Comparison of ENCODE assay signal across 14 mouse cellular contexts in the genomic region with DNA sequence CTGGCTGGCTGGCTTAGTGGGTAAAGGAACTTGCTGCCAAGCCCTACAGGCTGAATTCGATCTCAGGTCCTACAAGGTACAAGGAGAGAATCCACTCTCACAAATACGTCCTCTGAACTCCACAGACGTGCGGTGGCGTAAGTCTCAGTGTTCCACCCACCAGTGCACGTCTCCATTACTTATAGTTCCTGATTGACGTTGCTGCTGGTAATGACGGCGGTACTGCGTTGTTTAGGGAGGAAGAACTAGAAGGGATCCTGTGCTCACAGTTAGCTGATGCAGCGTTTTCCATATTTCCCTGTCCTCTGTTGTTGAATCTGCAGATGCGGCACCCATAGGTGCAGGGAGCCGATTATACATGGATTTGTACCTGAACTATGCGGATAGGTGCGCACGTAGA. TPM values are rescaled to one million over a fixed set of nuclear protein-coding genes. Genes with fewer than 3 reads are reported as not detected.
DNase-seq lines count a peak whose midpoint lies in the region; ATAC-seq lines count a peak whose summit lies in the region.
"Had no signal": no experiment of that assay in that cellular context is flagged by ENCODE, and none has a peak within 500 bp of the region (broad histone marks: within the 10 kb centered on the region; RNA-seq: fewer than 3 reads in every experiment).

No protein-coding gene starts in this region.

- H3K4me3 ChIP-seq in heart, embryonic 10.5 days = no peak overlapping the region
- H3K4me3 ChIP-seq in liver, embryonic 12.5 days = no peak overlapping the region
- no peak overlapping the region for H3K4me3 ChIP-seq in liver, embryonic 11.5 days (ENCODE audit: low read depth, low read length)
- no peak overlapping the region for H3K4me3 ChIP-seq in embryonic facial prominence, embryonic 12.5 days
- H3K4me3 ChIP-seq in liver, embryonic 15.5 days (replicated peaks) = no peak overlapping the region
- H3K4me3 ChIP-seq in hindbrain, embryonic 14.5 days (replicated peaks; ENCODE audit: low read length) = no peak overlapping the region

- H3K9me3 ChIP-seq in heart, embryonic 10.5 days = no peaks in the 10 kb centered on the region
- no peaks in the 10 kb centered on the region for H3K9me3 ChIP-seq in liver, embryonic 12.5 days (replicated peaks)
- no peaks in the 10 kb centered on the region for H3K9me3 ChIP-seq in liver, embryonic 11.5 days (ENCODE audit: control insufficient read depth, low read length)
- H3K9me3 ChIP-seq in embryonic facial prominence, embryonic 12.5 days = no peaks in the 10 kb centered on the region
- no peaks in the 10 kb centered on the region for H3K9me3 ChIP-seq in liver, embryonic 15.5 days (replicated peaks)
- H3K9me3 ChIP-seq in hindbrain, embryonic 14.5 days (ENCODE audit: control insufficient read depth, low read length) = no peaks in the 10 kb centered on the region

- no peak for ATAC-seq in liver, embryonic 12.5 days
- no peak for ATAC-seq in liver, embryonic 11.5 days (replicated peaks; ENCODE audit: low FRiP score)
- no peak for ATAC-seq in embryonic facial prominence, embryonic 12.5 days (ENCODE audit: insufficient number of reproducible peaks, insufficient read depth, low FRiP score, low TSS enrichment)
- ATAC-seq in liver, embryonic 15.5 days (ENCODE audit: insufficient read depth) = no peak
- ATAC-seq in hindbrain, embryonic 14.5 days (ENCODE audit: low FRiP score) = no peak
- ATAC-seq: hindbrain, postnatal 0 days had no signal

- intact Hi-C loops in heart, postnatal 14 days (cut with DNase I) = no loop called here

- DNase-seq in heart, embryonic 10.5 days (ENCODE audit: low spot score) = no peak
- no peak for DNase-seq in heart, postnatal 14 days
- no peak for DNase-seq in liver, embryonic 11.5 days (ENCODE audit: low spot score)
- DNase-seq in hindbrain, embryonic 14.5 days (ENCODE audit: low spot score) = no peak
- DNase-seq: adrenal gland, postnatal 10 days; B cell, adult 2 months; cerebellum, postnatal 10 days; layer of hippocampus, adult 9-11 months had no signal

- no peak overlapping the region for H3K9ac ChIP-seq in liver, embryonic 12.5 days
- H3K9ac ChIP-seq in liver, embryonic 11.5 days (ENCODE audit: low read depth, low read length) = no peak overlapping the region
- no peak overlapping the region for H3K9ac ChIP-seq in embryonic facial prominence, embryonic 12.5 days
- H3K9ac ChIP-seq in liver, embryonic 15.5 days = no peak overlapping the region
- no peak overlapping the region for H3K9ac ChIP-seq in hindbrain, embryonic 14.5 days

- H3K4me2 ChIP-seq in liver, embryonic 12.5 days = no peak overlapping the region
- no peak overlapping the region for H3K4me2 ChIP-seq in liver, embryonic 11.5 days
- H3K4me2 ChIP-seq in embryonic facial prominence, embryonic 12.5 days (replicated peaks) = no peak overlapping the region
- H3K4me2 ChIP-seq in liver, embryonic 15.5 days = no peak overlapping the region
- no peak overlapping the region for H3K4me2 ChIP-seq in hindbrain, embryonic 14.5 days (replicated peaks)

- WGBS in heart, embryonic 10.5 days = 94% methylated on average over 16 of the region's 16 CpGs
- WGBS in liver, embryonic 12.5 days (ENCODE audit: insufficient replicate concordance) = 84% methylated on average over 16 of the region's 16 CpGs
- WGBS in liver, embryonic 11.5 days = 86% methylated on average over 16 of the region's 16 CpGs
- WGBS in embryonic facial prominence, embryonic 12.5 days = 91% methylated on average over 16 of the region's 16 CpGs
- 74% methylated on average over 16 of the region's 16 CpGs for WGBS in liver, embryonic 15.5 days (ENCODE audit: insufficient replicate concordance)
- WGBS in hindbrain, embryonic 14.5 days = 94% methylated on average over 16 of the region's 16 CpGs

- H3K27ac ChIP-seq in heart, embryonic 10.5 days = peak overlapping the region; percentile 18; the same call in 1 of the 2 replicates
- 0 out of 2 replicates have a peak overlapping the region, but pooled peaks have one; percentile 28 for H3K27ac ChIP-seq in liver, embryonic 12.5 days
- no peak overlapping the region for H3K27ac ChIP-seq in liver, embryonic 11.5 days (ENCODE audit: low read depth, low read length)
- H3K27ac ChIP-seq in embryonic facial prominence, embryonic 12.5 days = peak overlapping the region; percentile 96
- peak overlapping the region; percentile 51 for H3K27ac ChIP-seq in liver, embryonic 15.5 days (replicated peaks)
- no peak overlapping the region for H3K27ac ChIP-seq in hindbrain, embryonic 14.5 days
- H3K27ac ChIP-seq: hindbrain, postnatal 0 days had no signal

- no peaks in the 10 kb centered on the region for H3K27me3 ChIP-seq in heart, embryonic 10.5 days (ENCODE audit: insufficient read depth, poor library complexity, severe bottlenecking)
- no peaks in the 10 kb centered on the region for H3K27me3 ChIP-seq in liver, embryonic 12.5 days (replicated peaks)
- H3K27me3 ChIP-seq in liver, embryonic 11.5 days (replicated peaks; ENCODE audit: control insufficient read depth, insufficient read depth, low read length) = no peaks in the 10 kb centered on the region
- no peaks in the 10 kb centered on the region for H3K27me3 ChIP-seq in embryonic facial prominence, embryonic 12.5 days
- H3K27me3 ChIP-seq in liver, embryonic 15.5 days = no peaks in the 10 kb centered on the region
- H3K27me3 ChIP-seq in hindbrain, embryonic 14.5 days (ENCODE audit: control insufficient read depth, insufficient read depth, low read length) = no peaks in the 10 kb centered on the region

- H3K4me1 ChIP-seq in heart, embryonic 10.5 days = peaks cover 53% of the 10 kb centered on the region
- peaks cover 66% of the 10 kb centered on the region for H3K4me1 ChIP-seq in liver, embryonic 12.5 days
- H3K4me1 ChIP-seq in liver, embryonic 11.5 days (replicated peaks; ENCODE audit: control insufficient read depth, insufficient read depth, low read length) = peaks cover 41% of the 10 kb centered on the region
- peaks cover 34% of the 10 kb centered on the region for H3K4me1 ChIP-seq in embryonic facial prominence, embryonic 12.5 days
- peaks cover 80% of the 10 kb centered on the region for H3K4me1 ChIP-seq in liver, embryonic 15.5 days (replicated peaks)
- peaks cover 22% of the 10 kb centered on the region for H3K4me1 ChIP-seq in hindbrain, embryonic 14.5 days (replicated peaks; ENCODE audit: control insufficient read depth, insufficient read depth, low read length)

- H3K36me3 ChIP-seq in heart, embryonic 10.5 days = peaks cover 19% of the 10 kb centered on the region
- no peaks in the 10 kb centered on the region for H3K36me3 ChIP-seq in liver, embryonic 12.5 days
- H3K36me3 ChIP-seq in liver, embryonic 11.5 days (ENCODE audit: control insufficient read depth, insufficient read depth, low read length) = 0 out of 2 replicates have a peak, but pooled peaks cover 3% of the 10 kb centered on the region
- H3K36me3 ChIP-seq in embryonic facial prominence, embryonic 12.5 days = 0 out of 2 replicates have a peak, but pooled peaks cover 6% of the 10 kb centered on the region
- H3K36me3 ChIP-seq in liver, embryonic 15.5 days (replicated peaks) = 0 out of 2 replicates have a peak, but pooled peaks cover 3% of the 10 kb centered on the region
- no peaks in the 10 kb centered on the region for H3K36me3 ChIP-seq in hindbrain, embryonic 14.5 days (replicated peaks; ENCODE audit: control insufficient read depth, insufficient read depth)

RNA-seq across cellular contexts. Expression of a gene that starts 7.2 kb away (rescaled TPM):
- polyA plus RNA-seq in heart, embryonic 10.5 days (2016; fragmentation: Nextera tagmentation; extraction: Ambion mirVana) = 30.3 and 31.9 TPM in 2 replicates
- 10 to 100 TPM; 52.4 to 54.2 TPM for total RNA-seq in heart, postnatal 14 days (2021)
- polyA plus RNA-seq in liver, embryonic 12.5 days (2016; fragmentation: Nextera tagmentation; extraction: Ambion mirVana) = 17.4 and 20.1 TPM in 2 replicates
- polyA plus RNA-seq in liver, embryonic 11.5 days (2014; fragmentation: Nextera tagmentation; extraction: Ambion mirVana) = 12.4 and 14.0 TPM in 2 replicates
- 46.8 and 47.1 TPM in 2 replicates for polyA plus RNA-seq in embryonic facial prominence, embryonic 12.5 days (2016; fragmentation: Nextera tagmentation; extraction: Ambion mirVana)
- polyA plus RNA-seq in liver, embryonic 15.5 days (2015; fragmentation: Nextera tagmentation; extraction: Ambion mirVana) = 15.2 and 16.8 TPM in 2 replicates
- polyA plus RNA-seq in hindbrain, embryonic 14.5 days (2014; fragmentation: Nextera tagmentation; extraction: Ambion mirVana) = 11.3 and 12.2 TPM in 2 replicates

RNA-seq across cellular contexts. Expression of a gene that starts 29.2 kb away (rescaled TPM):
- 18.7 and 19.0 TPM in 2 replicates for polyA plus RNA-seq in heart, embryonic 10.5 days (2016; fragmentation: Nextera tagmentation; extraction: Ambion mirVana)
- total RNA-seq in heart, postnatal 14 days (2021) = 10 to 100 TPM; 17.9 to 18.7 TPM
- polyA plus RNA-seq in liver, embryonic 12.5 days (2016; fragmentation: Nextera tagmentation; extraction: Ambion mirVana) = 6.3 and 7.5 TPM in 2 replicates
- polyA plus RNA-seq in liver, embryonic 11.5 days (2014; fragmentation: Nextera tagmentation; extraction: Ambion mirVana) = 14.8 and 15.2 TPM in 2 replicates
- 23.2 and 25.9 TPM in 2 replicates for polyA plus RNA-seq in embryonic facial prominence, embryonic 12.5 days (2016; fragmentation: Nextera tagmentation; extraction: Ambion mirVana)
- 6.0 and 6.1 TPM in 2 replicates for polyA plus RNA-seq in liver, embryonic 15.5 days (2015; fragmentation: Nextera tagmentation; extraction: Ambion mirVana)
- polyA plus RNA-seq in hindbrain, embryonic 14.5 days (2014; fragmentation: Nextera tagmentation; extraction: Ambion mirVana) = 19.1 and 20.3 TPM in 2 replicates

RNA-seq across cellular contexts. Expression of a gene that starts 45.5 kb away (rescaled TPM):
- 1,223 and 1,345 TPM in 2 replicates for polyA plus RNA-seq in heart, embryonic 10.5 days (2016; fragmentation: Nextera tagmentation; extraction: Ambion mirVana)
- 100 to 1,000 TPM; 645 to 715 TPM for total RNA-seq in heart, postnatal 14 days (2021)
- polyA plus RNA-seq in liver, embryonic 12.5 days (2016; fragmentation: Nextera tagmentation; extraction: Ambion mirVana) = 1,698 and 1,725 TPM in 2 replicates
- 2,436 and 2,466 TPM in 2 replicates for polyA plus RNA-seq in liver, embryonic 11.5 days (2014; fragmentation: Nextera tagmentation; extraction: Ambion mirVana)
- polyA plus RNA-seq in embryonic facial prominence, embryonic 12.5 days (2016; fragmentation: Nextera tagmentation; extraction: Ambion mirVana) = 1,232 and 1,233 TPM in 2 replicates
- 1,028 and 1,078 TPM in 2 replicates for polyA plus RNA-seq in liver, embryonic 15.5 days (2015; fragmentation: Nextera tagmentation; extraction: Ambion mirVana)
- 952 and 1,000 TPM in 2 replicates for polyA plus RNA-seq in hindbrain, embryonic 14.5 days (2014; fragmentation: Nextera tagmentation; extraction: Ambion mirVana)

RNA-seq across cellular contexts. Expression of a gene that starts 47.7 kb away (rescaled TPM):
- 0.48 and 1.4 TPM in 2 replicates for polyA plus RNA-seq in heart, embryonic 10.5 days (2016; fragmentation: Nextera tagmentation; extraction: Ambion mirVana)
- total RNA-seq in heart, postnatal 14 days (2021) = not detected
- 0.42 and 0.69 TPM in 2 replicates for polyA plus RNA-seq in liver, embryonic 12.5 days (2016; fragmentation: Nextera tagmentation; extraction: Ambion mirVana)
- 0.89 and 1.2 TPM in 2 replicates for polyA plus RNA-seq in liver, embryonic 11.5 days (2014; fragmentation: Nextera tagmentation; extraction: Ambion mirVana)
- not detected in 2 replicates for polyA plus RNA-seq in embryonic facial prominence, embryonic 12.5 days (2016; fragmentation: Nextera tagmentation; extraction: Ambion mirVana)
- polyA plus RNA-seq in liver, embryonic 15.5 days (2015; fragmentation: Nextera tagmentation; extraction: Ambion mirVana) = not detected in 2 replicates
- 0.67 TPM in 1 of 2 replicates, not detected in the other for polyA plus RNA-seq in hindbrain, embryonic 14.5 days (2014; fragmentation: Nextera tagmentation; extraction: Ambion mirVana)
- total RNA-seq: adrenal gland, postnatal 10 days; hindbrain, postnatal 0 days; left cerebral cortex, postnatal 10 days; megakaryocyte progenitor cell, adult 5-6 weeks had no signal
- polyA plus RNA-seq: hindbrain, postnatal 0 days had no signal

RNA-seq across cellular contexts. Expression of a gene that starts 51.3 kb away (rescaled TPM):
- 47.8 and 49.8 TPM in 2 replicates for polyA plus RNA-seq in heart, embryonic 10.5 days (2016; fragmentation: Nextera tagmentation; extraction: Ambion mirVana)
- total RNA-seq in heart, postnatal 14 days (2021) = 10 to 100 TPM; 45.1 to 46.6 TPM
- polyA plus RNA-seq in liver, embryonic 12.5 days (2016; fragmentation: Nextera tagmentation; extraction: Ambion mirVana) = 36.7 and 38.0 TPM in 2 replicates
- polyA plus RNA-seq in liver, embryonic 11.5 days (2014; fragmentation: Nextera tagmentation; extraction: Ambion mirVana) = 51.0 and 55.6 TPM in 2 replicates
- 56.1 and 57.9 TPM in 2 replicates for polyA plus RNA-seq in embryonic facial prominence, embryonic 12.5 days (2016; fragmentation: Nextera tagmentation; extraction: Ambion mirVana)
- polyA plus RNA-seq in liver, embryonic 15.5 days (2015; fragmentation: Nextera tagmentation; extraction: Ambion mirVana) = 15.0 and 17.3 TPM in 2 replicates
- 40.5 and 45.2 TPM in 2 replicates for polyA plus RNA-seq in hindbrain, embryonic 14.5 days (2014; fragmentation: Nextera tagmentation; extraction: Ambion mirVana)

Comparison
In these comparisons a context has a peak if more than half of its experiments do, and no peak if none do; other contexts are left out.
1. H3K27ac ChIP-seq: peak in heart, embryonic 10.5 days (single experiment), liver, embryonic 12.5 days (single experiment), embryonic facial prominence, embryonic 12.5 days (single experiment) and liver, embryonic 15.5 days (single experiment); none in liver, embryonic 11.5 days (single experiment) and hindbrain, embryonic 14.5 days (single experiment).